Mouse (Mus musculus): ENCODE data around the gene Mbnl1.

DNA sequence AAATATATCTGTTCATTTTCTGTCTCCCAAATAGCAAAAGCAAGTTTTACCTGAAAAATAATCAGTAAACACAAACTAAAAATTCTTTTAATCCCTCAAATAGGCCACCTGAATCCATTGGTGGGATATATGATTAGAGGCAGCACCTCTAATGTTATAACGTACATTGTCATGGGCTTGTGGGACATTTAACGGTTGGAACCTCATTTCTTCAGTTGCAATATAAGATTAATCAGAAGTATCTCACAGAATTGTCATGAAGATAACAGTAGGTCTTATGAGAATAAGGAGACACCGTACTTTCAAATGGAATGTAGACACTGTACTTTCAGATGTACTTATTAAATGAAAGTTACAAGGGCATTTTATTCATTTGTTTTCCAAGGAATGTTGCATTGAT, 112.1 kb downstream of the Mbnl1 start:
- no peak for TF ChIP-seq POLR2A (IDR thresholded peaks at IDR 0.05; ENCODE audit: borderline replicate concordance, control insufficient read depth, low read depth, low read length)
- TF ChIP-seq CTCF (IDR thresholded peaks at IDR 0.05; ENCODE audit: control insufficient read depth, insufficient read depth, low read length), result no peak
